Mouse (Mus musculus) cerebellum, adult 2 months (tissue): ENCODE data around the gene Hist1h1d.

Experiments
- CTCF ChIP-seq: fragments of 200-500 bp; IDR thresholded peaks from 2 replicates; pipeline ENCODE4 v1.5.1; 2011; ENCODE audit warnings: low read depth, mild to moderate bottlenecking, control low read depth, low read length, moderate library complexity, borderline replicate concordance; ENCODE audit not compliant: insufficient read depth
- POLR2A ChIP-seq: fragments of 200-500 bp; IDR thresholded peaks from 2 replicates; pipeline ENCODE4 v1.6.1; 2011; ENCODE audit warnings: low read length, control low read depth, borderline replicate concordance; ENCODE audit not compliant: insufficient read depth

DNA sequence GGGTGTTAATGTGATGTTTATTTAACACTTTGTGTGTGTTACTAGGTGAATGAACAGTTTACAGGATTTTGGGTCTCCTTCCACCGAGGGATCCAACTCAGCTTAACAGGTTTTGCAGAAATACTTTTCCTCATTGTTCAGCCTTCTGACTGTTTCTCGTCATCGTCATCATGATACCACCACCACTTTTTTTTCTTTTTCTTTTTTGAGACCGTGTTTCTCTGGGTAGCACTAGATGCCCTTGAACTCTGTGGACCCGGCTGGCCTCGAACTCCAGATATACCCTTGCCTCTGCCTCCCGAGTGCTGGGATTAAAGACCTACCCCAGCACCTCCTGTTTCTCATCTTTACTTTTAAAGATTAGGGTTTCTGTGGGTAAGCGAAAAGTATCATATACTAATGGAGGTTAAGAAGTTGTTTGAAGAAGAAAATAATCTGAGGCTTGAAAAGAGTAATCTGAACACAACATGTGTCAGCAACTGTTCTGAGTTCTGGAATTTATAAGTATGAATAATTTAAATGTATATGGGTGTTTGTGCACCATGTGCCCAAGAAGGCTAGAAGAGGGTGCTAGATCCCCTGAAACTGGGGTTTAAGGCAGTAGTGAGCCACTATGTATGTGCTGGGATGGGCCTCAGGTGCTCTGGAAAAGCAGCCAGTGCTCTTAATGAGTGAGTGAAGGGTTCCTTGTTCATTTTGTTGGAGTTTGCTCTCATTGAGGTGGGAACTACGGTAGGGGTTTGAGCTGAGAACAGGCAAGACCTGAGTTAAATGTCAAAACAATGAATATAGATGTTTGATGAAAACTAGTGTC, 20.6 kb upstream of the Hist1h1d start:
- TF ChIP-seq CTCF = no peak
- no peak for TF ChIP-seq POLR2A
